Mouse (Mus musculus): ENCODE results near the gene Cdk5rap1. TPM values are rescaled to one million over a fixed set of nuclear protein-coding genes. Genes with fewer than 3 reads are reported as not detected.
"Not testable (repeated sequence)": the region's sequence is repeated elsewhere in the genome, so short reads cannot be mapped to it uniquely, and the experiment has no call there.

Cdk5rap1 gene
- total RNA-seq, 2 experiments from 2014 or later: 23.1 to 25.6 TPM

GRCm38 (mm10) chr2:154291866-154292265 is 80.9 kb downstream of the Cdk5rap1 start:
- intact Hi-C loops (cut with DNase I); DNase-seq (ENCODE audit: low spot score): not testable (repeated sequence)

Other genes with a start within 250 kb of the Cdk5rap1 start
- not detected for gene Bpifa3, start 242.7 kb downstream of the Cdk5rap1 start, total RNA-seq (2021)
- not detected for gene Bpifa1, start 230.1 kb downstream of the Cdk5rap1 start, total RNA-seq (2021)
- not detected for gene Bpifa5, start 210.4 kb downstream of the Cdk5rap1 start, total RNA-seq (2021)
- gene Bpifb1, start 182.2 kb downstream of the Cdk5rap1 start, total RNA-seq (2021): under 1 TPM in 1 of 2 experiments, not detected in 1; 0.17 TPM
- not detected for gene Bpifb5, start 149.3 kb downstream of the Cdk5rap1 start, total RNA-seq (2021)
- gene Bpifb9a, start 115.2 kb downstream of the Cdk5rap1 start, total RNA-seq (2021): not detected
- gene Bpifb9b, start 65.8 kb downstream of the Cdk5rap1 start, total RNA-seq (2021): not detected
- 10 to 100 TPM; 88.8 to 90.4 TPM for gene Snta1, start 35.1 kb upstream of the Cdk5rap1 start, total RNA-seq (2021)
- 10 to 100 TPM; 14.3 to 18.4 TPM for gene Cbfa2t2, start 63.5 kb upstream of the Cdk5rap1 start, total RNA-seq (2021)
- not detected for gene 1700003F12Rik, start 174.1 kb upstream of the Cdk5rap1 start, total RNA-seq (2021)
- gene Actl10, start 178.8 kb upstream of the Cdk5rap1 start, total RNA-seq (2021): not detected
- gene Necab3, start 185.9 kb upstream of the Cdk5rap1 start, total RNA-seq (2021): under 1 TPM; 0.36 to 0.39 TPM
- 1 to 10 TPM; 1.1 to 1.2 TPM for gene E2f1, start 196.9 kb upstream of the Cdk5rap1 start, total RNA-seq (2021)
- 10 to 100 TPM; 23.9 to 26.0 TPM for gene Pxmp4, start 230.7 kb upstream of the Cdk5rap1 start, total RNA-seq (2021)
- 1 to 10 TPM; 3.0 to 3.1 TPM for gene Zfp341, start 240.3 kb upstream of the Cdk5rap1 start, total RNA-seq (2021)
- gene 4930519P11Rik, start 240.4 kb upstream of the Cdk5rap1 start, total RNA-seq (2021): not detected

All from heart, postnatal 25 days (tissue).